Mouse (Mus musculus) lung, adult 2 months (tissue): ENCODE results near the gene Ftl1. TPM values are rescaled to one million over a fixed set of nuclear protein-coding genes. Genes with fewer than 3 reads are reported as not detected.
"Not testable (repeated sequence)": the region's sequence is repeated elsewhere in the genome, so short reads cannot be mapped to it uniquely, and the experiment has no call there.

ENCODE experiments used
- DNase-seq: peaks from one replicate; pipeline ENCODE4 v3.0.0; 2022
- H3K4me1 ChIP-seq: fragments of 200-500 bp; 2 replicates; pipeline ENCODE4 v1.6.1; 2011; ENCODE audit warnings: low read length; ENCODE audit not compliant: control insufficient read depth, insufficient read depth
- H3K4me3 ChIP-seq: fragments of 200-500 bp; replicated peaks from 2 replicates; pipeline ENCODE3; 2011; ENCODE audit warnings: low read depth, mild to moderate bottlenecking, control low read depth, low read length; ENCODE audit errors: extremely low read depth
- CTCF ChIP-seq: fragments of 200-500 bp; IDR thresholded peaks from 2 replicates; pipeline ENCODE4 v1.5.1; 2011; ENCODE audit warnings: mild to moderate bottlenecking, low read length, control low read depth; ENCODE audit not compliant: insufficient read depth
- POLR2A ChIP-seq: fragments of 200-500 bp; IDR thresholded peaks from 2 replicates; pipeline ENCODE4 v1.6.1; 2011; ENCODE audit warnings: low read depth, mild to moderate bottlenecking, control low read depth, low read length, borderline replicate concordance; ENCODE audit errors: extremely low read depth
- WGBS: fragments of 180-500 bp; shearing (Covaris S2); methylation state at CpG from one replicate; pipeline ENCODE4 v1.1.7; 2018; 5-methylcytosine and 5-hydroxymethylcytosine counted together
- polyA plus RNA-seq: library from polyadenylated mRNA; depleted of rRNA; stranded (reverse); fragments of >200 nt; gene quantifications from 2 replicates; pipeline ENCODE4 v1.2.3, GENCODE M21; 2012; rRNA removed

Ftl1 gene
- 2,878 and 3,367 TPM in 2 replicates for polyA plus RNA-seq

DNA sequence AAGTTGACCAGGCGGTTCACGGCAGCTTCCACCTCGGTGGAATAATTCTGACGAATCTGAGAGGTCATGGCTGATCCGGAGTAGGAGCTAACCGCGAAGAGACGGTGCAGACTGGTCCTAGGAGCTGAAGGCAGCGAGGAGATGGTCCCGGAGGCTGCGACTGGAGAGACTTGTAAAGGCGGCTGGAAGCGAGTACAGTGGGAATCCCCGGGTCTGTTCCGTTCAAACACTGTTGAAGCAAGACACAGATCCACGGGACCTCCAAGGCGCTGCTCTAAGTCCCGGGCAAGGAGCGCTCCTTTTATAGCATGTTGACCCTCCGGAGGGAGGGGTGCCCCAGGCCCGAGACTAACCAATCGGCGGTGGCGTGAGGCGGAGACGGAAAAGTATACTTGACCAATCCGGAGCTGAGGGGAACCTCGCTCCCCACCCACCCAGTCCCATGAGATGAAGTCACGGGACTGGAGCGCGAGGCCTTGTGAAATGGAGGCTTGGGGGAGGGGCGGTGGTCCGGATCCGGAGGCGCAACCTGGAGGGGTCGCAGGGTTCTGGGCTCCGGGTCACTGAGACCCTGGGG lies at the start of gene Ftl1:
Gene Ftl1 (minus strand): TSS at position 321 of the 577 bp plus-strand sequence.
- TF ChIP-seq POLR2A, result peak; percentile 95
- WGBS, result under 1% methylated on average over 29 of the region's 37 CpGs
- H3K4me3 ChIP-seq, result peak within 1 kb of the TSS; percentile 87
- not testable (repeated sequence) for H3K4me1 ChIP-seq
- DNase-seq, result peak; percentile 94

- WGBS, result 19% methylated on average over 19 of the region's 19 CpGs
- Histone ChIP-seq H3K4me1 (peaks cover 11% of the 10 kb centered on the region), H3K4me3 (peak overlapping the region; percentile 94)
- DNase-seq, result no peak
- TF ChIP-seq POLR2A (no peak), CTCF (no peak)
These were observed 49.6 kb upstream of the Ftl1 start for GRCm38 (mm10) chr7:45509181-45509882.

- no peak overlapping the region for H3K4me3 ChIP-seq
- WGBS, result 79% methylated on average over 6 of the region's 6 CpGs
- TF ChIP-seq CTCF, result no peak
- TF ChIP-seq POLR2A, result no peak
- peaks cover 11% of the 10 kb centered on the region for H3K4me1 ChIP-seq
- DNase-seq, result no peak
These were observed 48.9 kb upstream of the Ftl1 start for GRCm38 (mm10) chr7:45508561-45508960.

DNA sequence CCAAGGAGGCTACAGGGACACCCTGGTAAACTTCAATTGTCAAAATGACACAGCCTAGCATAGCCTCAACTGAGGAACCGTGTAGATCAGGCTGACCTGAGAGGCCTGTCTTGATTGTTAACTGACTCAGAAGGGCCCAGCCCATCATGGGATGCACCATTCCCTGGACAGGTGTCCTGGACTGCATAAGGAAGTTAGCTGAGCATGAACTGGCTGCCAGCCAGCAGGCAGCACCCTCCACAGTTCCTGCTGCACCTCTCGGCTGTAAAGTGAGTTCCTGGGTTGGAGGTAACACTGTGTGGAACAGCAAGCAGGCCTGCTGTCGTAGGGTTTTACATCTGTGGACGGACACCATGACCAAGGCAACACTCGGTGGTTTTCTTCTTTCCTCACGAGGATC lies 47.9 kb upstream of the Ftl1 start:
- Histone ChIP-seq H3K4me3 (no peak overlapping the region), H3K4me1 (peaks cover 11% of the 10 kb centered on the region)
- 74% methylated on average over 6 of the region's 6 CpGs for WGBS
- DNase-seq, result no peak
- TF ChIP-seq CTCF (no peak), POLR2A (no peak)

DNA sequence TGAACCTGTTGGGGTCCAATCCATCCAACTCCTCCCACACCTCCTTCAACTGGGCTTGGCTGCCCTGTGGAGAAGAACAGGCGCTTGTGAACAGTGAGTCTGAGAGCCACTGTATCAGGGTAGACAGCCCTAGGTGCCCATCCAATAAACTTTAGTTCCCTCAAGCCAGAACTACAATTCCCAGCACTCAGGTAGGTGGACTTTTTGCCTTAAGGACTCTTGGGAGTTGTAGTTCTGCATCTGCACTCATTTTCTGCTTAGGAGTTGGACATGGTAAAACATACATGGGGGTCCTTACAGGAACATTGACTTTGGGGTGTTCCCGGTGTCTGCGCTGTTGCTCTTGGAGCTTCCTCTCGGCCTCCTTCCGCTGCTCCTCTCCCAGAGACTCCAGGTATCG lies 38.7 kb upstream of the Ftl1 start:
- H3K4me3 ChIP-seq, result no peak overlapping the region
- DNase-seq, result no peak
- TF ChIP-seq CTCF (no peak), POLR2A (no peak)
- 95% methylated on average over 6 of the region's 6 CpGs for WGBS
- no peaks in the 10 kb centered on the region for H3K4me1 ChIP-seq

GRCm38 (mm10) chr7:45494548-45494947 lies 34.9 kb upstream of the Ftl1 start:
- TF ChIP-seq CTCF, result no peak
- no peak for TF ChIP-seq POLR2A
- peaks cover 3% of the 10 kb centered on the region; the same call in 1 of the 2 replicates for H3K4me1 ChIP-seq
- 83% methylated on average over 9 of the region's 9 CpGs for WGBS
- no peak for DNase-seq
- H3K4me3 ChIP-seq, result no peak overlapping the region

DNA sequence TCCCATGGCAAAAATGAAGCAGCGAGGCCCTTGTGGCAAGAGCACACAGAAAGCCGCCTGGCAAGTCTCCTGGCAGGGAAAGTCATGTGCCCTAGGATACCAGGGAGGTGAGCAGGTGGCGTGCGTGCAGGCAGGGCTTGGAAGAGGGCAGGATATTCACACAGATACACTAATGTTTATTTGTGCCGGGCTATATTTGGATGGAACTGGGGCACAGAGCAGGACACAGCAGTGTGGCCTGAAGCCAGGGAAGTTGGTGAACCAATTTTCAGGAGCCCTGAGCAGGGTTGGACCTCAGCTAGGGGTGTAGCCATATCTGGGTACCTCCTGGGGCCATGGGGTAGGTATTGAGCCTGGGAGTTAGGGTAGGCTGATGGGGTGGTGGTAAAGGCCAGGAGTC lies 33.3 kb upstream of the Ftl1 start:
- TF ChIP-seq POLR2A, result no peak
- TF ChIP-seq CTCF, result no peak
- WGBS, result 68% methylated on average over 5 of the region's 5 CpGs
- H3K4me1 ChIP-seq, result peaks cover 3% of the 10 kb centered on the region; the same call in 1 of the 2 replicates
- no peak for DNase-seq
- H3K4me3 ChIP-seq, result no peak overlapping the region

GRCm38 (mm10) chr7:45492225-45492844 lies 32.7 kb upstream of the Ftl1 start:
- DNase-seq, result no peak
- H3K4me1 ChIP-seq, result peaks cover 3% of the 10 kb centered on the region; the same call in 1 of the 2 replicates
- TF ChIP-seq CTCF (no peak), POLR2A (no peak)
- 92% methylated on average over 8 of the region's 8 CpGs for WGBS
- no peak overlapping the region for H3K4me3 ChIP-seq

- WGBS, result 8% methylated on average over 3 of the region's 3 CpGs
- Histone ChIP-seq H3K4me3 (no peak overlapping the region), H3K4me1 (peaks cover 3% of the 10 kb centered on the region; the same call in 1 of the 2 replicates)
- TF ChIP-seq CTCF (no peak), POLR2A (peak; percentile 35; the same call in 1 of the 2 replicates)
- peak; percentile 30 for DNase-seq
These were observed 31.6 kb upstream of the Ftl1 start for GRCm38 (mm10) chr7:45491264-45491663.

GRCm38 (mm10) chr7:45490822-45491221 lies 31.1 kb upstream of the Ftl1 start:
- Histone ChIP-seq H3K4me3 (no peak overlapping the region), H3K4me1 (peaks cover 3% of the 10 kb centered on the region; the same call in 1 of the 2 replicates)
- TF ChIP-seq POLR2A (no peak), CTCF (no peak)
- no peak for DNase-seq
- 43% methylated on average over 9 of the region's 9 CpGs for WGBS
